Mouse (Mus musculus) 416B (cell line): ENCODE measurements at regions not wholly inside any gene's neighbourhood (a gene's known extent, or its start where the extent isn't known, plus 50 kb on each side); places are given as distances from the start of the nearest gene placed in this dataset.

Experiments
- DNase-seq: peaks from one replicate; pipeline ENCODE4 v3.0.0; 2011; ENCODE audit warnings: low read depth

DNA sequence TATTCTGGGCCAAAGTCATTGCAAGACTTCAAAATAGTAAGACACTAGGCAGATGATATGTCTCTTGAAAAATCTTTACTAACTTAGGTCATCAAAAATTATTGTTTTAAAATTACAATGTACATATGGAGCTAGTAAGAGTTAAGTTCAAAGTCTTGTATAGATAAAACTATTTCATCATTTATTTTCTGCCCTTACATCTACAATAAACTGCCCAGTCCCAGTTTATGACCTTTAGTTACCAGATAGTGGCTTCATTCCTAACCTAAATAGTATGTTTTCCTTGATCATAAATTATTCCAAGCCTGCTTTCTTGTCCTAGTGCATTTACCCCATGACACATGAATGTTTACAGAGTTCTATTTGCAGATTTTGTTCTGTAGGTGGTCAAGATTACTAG is 72.9 kb downstream of the Manea start:
- DNase-seq = no peak

DNA sequence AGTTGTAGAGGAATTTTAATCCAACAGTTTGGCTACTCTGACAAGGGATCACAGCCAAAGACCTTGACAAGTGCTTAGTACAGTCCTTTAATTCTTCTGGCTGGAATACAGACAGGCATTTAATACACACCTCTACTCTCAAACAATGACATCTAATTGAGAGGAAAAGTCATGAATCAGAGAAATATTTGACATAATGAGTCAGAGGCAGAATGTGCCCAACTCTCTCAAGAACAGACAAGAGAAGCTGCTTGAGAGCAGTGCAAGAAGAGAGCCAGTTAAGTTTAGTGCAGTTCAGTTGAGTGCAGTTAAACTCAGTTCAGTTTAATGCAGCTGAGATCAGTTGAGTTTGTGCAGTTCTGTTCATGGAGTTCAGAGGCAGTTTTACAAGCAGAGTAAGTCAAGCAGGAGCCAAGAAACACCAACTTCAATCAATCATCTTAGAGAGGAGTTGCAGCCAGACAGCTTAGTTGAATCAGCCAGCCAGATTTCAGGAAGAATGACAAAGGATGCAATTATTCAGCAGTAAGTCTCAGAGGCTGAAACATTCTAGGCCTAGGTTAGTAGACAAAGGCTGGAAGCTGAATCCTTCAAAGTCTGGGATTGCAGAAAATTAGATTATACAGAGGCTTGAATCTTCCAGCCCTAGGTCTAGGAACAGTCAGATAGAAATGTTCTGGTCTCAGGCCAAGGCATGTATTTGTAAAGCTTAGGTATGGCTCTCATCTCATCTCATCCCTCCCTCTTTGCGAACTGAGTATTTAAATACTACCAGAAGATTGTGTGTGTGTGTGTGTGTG is 87.3 kb downstream of the Manea start:
- no peak for DNase-seq

DNA sequence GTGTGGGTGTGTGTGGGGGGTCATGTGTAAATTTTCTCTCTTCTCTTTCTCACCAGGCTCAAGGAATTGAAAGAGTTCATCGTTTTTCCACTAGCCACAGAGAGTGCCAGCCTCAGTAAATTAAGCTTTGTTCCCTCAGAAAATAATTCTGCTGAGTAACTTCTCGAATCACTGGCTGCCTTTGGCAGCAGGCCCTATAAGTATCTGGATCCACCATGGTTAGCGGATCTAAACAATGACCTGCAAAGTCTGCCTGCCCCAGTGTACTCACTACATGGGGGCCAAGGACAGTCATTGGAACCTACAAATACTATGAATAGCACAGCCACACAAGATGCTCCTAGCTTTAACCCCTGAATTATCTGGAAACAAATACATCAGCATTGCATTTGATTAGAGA is 90.8 kb downstream of the Manea start:
- DNase-seq = no peak

DNA sequence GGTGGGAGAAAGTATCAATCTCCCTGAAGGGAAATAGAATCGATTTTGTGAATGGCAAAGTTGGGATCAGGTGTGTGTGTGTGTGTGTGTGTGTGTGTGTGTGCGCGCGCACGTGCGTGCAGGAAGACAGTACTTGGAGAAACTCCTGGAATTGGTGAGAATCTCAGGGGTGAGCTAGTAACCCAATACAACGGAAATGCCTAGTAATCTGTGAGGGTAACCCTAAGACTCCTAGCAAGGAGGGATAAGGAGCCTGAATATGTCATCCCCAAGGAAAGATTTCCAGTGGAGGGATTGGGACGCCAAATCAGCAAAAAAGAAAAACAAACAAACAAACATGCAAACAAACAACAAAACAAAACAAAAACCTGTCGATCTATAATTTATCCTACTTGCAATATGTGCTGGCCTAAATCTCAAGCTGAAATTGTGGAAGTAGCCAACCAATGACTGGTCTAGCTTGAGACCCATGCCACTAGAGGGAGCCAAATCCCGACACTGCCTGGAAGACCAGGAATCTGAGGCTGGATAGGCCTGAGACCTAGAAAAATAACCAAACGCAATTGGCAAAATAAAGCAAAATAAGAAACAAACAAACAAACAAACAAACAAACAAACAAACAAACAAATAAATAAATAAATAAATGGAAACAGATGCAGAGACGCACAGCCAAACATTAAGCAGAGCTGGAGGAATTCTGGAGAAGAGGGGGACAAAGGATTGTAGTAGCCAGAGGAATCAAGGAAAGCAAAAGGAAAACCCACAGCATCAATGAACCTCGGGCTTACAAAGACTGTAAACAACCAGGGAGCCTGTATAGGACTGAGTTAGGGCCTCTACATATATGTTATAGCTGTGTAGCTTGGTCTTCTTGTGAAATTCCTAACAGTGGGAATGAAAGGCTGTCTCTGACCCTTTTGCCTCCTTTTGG is 98.5 kb downstream of the Manea start:
- DNase-seq = peak; percentile 70

DNA sequence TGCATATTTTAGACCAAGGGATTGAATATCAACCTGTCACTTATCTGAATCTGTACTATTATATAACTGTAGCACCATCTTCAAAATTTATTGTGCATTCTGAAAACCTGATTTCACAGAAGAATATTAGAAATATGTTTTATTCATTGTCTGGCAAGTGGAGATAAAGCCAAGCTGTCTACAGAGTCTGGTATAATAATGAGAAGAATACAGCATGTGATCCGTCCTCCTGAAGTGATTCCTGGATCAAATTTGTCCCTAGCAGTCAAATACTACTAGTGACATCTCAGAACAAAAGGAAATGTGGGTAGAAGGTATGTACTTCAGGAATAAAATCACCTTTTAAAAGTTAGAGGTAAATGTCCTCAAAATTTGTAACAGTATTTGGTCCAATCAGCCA is 123.4 kb downstream of the Manea start:
- no peak for DNase-seq
